Mouse (Mus musculus) bone marrow, adult 2 months (tissue): Measurements from ENCODE around the gene Adgrb3.

Source experiments
- CTCF ChIP-seq: fragments of 200-500 bp; IDR thresholded peaks from 2 replicates; pipeline ENCODE4 v1.5.1; 2011; ENCODE audit warnings: low read length, control low read depth; ENCODE audit not compliant: control insufficient read depth, insufficient read depth
- POLR2A ChIP-seq: fragments of 200-500 bp; IDR thresholded peaks from 2 replicates; pipeline ENCODE4 v1.6.1; 2011; ENCODE audit warnings: low read depth, mild to moderate bottlenecking, control low read depth, low read length, borderline replicate concordance; ENCODE audit not compliant: control insufficient read depth

DNA sequence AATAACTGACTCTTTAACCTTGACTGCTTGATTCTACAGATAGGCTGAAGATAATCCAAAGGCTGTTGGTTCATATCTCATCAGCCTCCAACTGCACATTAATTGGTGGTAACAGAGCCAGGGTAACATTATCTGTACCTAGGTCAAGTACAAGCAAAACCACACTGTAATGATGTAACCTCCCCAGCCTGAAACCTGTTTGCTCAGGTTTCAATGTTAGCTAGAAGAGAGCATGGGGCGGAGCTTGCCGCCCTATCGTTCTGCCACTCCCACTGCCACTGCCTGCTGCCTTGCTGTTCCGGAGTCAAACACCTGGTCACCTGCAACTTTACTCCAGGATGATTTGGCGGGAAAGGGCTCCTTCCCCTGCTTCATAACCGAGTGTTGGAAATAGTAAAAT lies 765.5 kb downstream of the Adgrb3 start:
- TF ChIP-seq CTCF (no peak), POLR2A (no peak)
